Mouse (Mus musculus) NIH3T3 (cell line): Measurements from ENCODE around the gene Folr2.
A peak's percentile ranks its signal among the peaks of the same experiment; 100 is the strongest.

Source experiments
- DNase-seq: peaks from one replicate; pipeline ENCODE4 v3.0.0-alpha.2; 2012; ENCODE audit warnings: low read depth

Folr2 gene

GRCm38 (mm10) chr7:101857094-101857493 lies at the start of gene Folr2:
TSS of gene Folr2 (minus strand) at chr7:101857194.
- DNase-seq, result no peak

- DNase-seq, result peak; percentile 44
Measured at GRCm38 (mm10) chr7:101906696-101907095, 49.7 kb upstream of the Folr2 start.

- DNase-seq, result no peak
Measured at GRCm38 (mm10) chr7:101906287-101906681, 49.3 kb upstream of the Folr2 start, which contains the start of gene Tomt. TSS of gene Tomt (minus strand) at chr7:101906359.

- peak; percentile 99 for DNase-seq
Measured at GRCm38 (mm10) chr7:101905561-101906286, 48.7 kb upstream of the Folr2 start, which contains the start of gene Lamtor1. TSS of gene Lamtor1 (plus strand) at chr7:101905904.

- DNase-seq, result no peak
Measured at GRCm38 (mm10) chr7:101902846-101903245, 45.9 kb upstream of the Folr2 start.

- DNase-seq, result no peak
Measured at GRCm38 (mm10) chr7:101901969-101902368, 45.0 kb upstream of the Folr2 start.

- DNase-seq, result no peak
Measured at GRCm38 (mm10) chr7:101900331-101901097, 43.5 kb upstream of the Folr2 start.

GRCm38 (mm10) chr7:101896104-101897066 lies 39.4 kb upstream of the Folr2 start:
- DNase-seq, result peak; percentile 97

GRCm38 (mm10) chr7:101895695-101896094 lies 38.7 kb upstream of the Folr2 start:
- DNase-seq, result no peak

- DNase-seq, result no peak
Measured at GRCm38 (mm10) chr7:101888460-101888859, 31.5 kb upstream of the Folr2 start.

GRCm38 (mm10) chr7:101886274-101886673 lies 29.3 kb upstream of the Folr2 start:
- DNase-seq, result no peak

GRCm38 (mm10) chr7:101884160-101884559 lies 27.2 kb upstream of the Folr2 start:
- DNase-seq, result no peak

GRCm38 (mm10) chr7:101882413-101883154 lies 25.6 kb upstream of the Folr2 start:
- no peak for DNase-seq

- DNase-seq, result no peak
Measured at GRCm38 (mm10) chr7:101880855-101881254, 23.9 kb upstream of the Folr2 start.

- DNase-seq, result no peak
Measured at GRCm38 (mm10) chr7:101875978-101876377, 19.0 kb upstream of the Folr2 start.

GRCm38 (mm10) chr7:101871296-101871695 lies 14.3 kb upstream of the Folr2 start:
- DNase-seq, result no peak

- DNase-seq, result no peak
Measured at GRCm38 (mm10) chr7:101870629-101871028, 13.6 kb upstream of the Folr2 start, which contains the start of gene Folr1. TSS of gene Folr1 (minus strand) at chr7:101870788.

- no peak for DNase-seq
Measured at GRCm38 (mm10) chr7:101869163-101869500, 12.1 kb upstream of the Folr2 start.

- DNase-seq, result no peak
Measured at GRCm38 (mm10) chr7:101868241-101869162, 11.5 kb upstream of the Folr2 start.

GRCm38 (mm10) chr7:101867482-101867881 lies 10.5 kb upstream of the Folr2 start:
- DNase-seq, result no peak
